Mouse (Mus musculus) lung, adult 2 months (tissue): ENCODE measurements around the gene Pcnx. TPM values are rescaled to one million over a fixed set of nuclear protein-coding genes. Genes with fewer than 3 reads are reported as not detected.
A peak's percentile ranks its signal among the peaks of the same experiment; 100 is the strongest.

Source experiments
- DNase-seq: peaks from one replicate; pipeline ENCODE4 v3.0.0; 2022
- H3K4me1 ChIP-seq: fragments of 200-500 bp; 2 replicates; pipeline ENCODE4 v1.6.1; 2011; ENCODE audit warnings: low read length; ENCODE audit not compliant: control insufficient read depth, insufficient read depth
- H3K4me3 ChIP-seq: fragments of 200-500 bp; replicated peaks from 2 replicates; pipeline ENCODE3; 2011; ENCODE audit warnings: low read depth, mild to moderate bottlenecking, control low read depth, low read length; ENCODE audit errors: extremely low read depth
- CTCF ChIP-seq: fragments of 200-500 bp; IDR thresholded peaks from 2 replicates; pipeline ENCODE4 v1.5.1; 2011; ENCODE audit warnings: mild to moderate bottlenecking, low read length, control low read depth; ENCODE audit not compliant: insufficient read depth
- POLR2A ChIP-seq: fragments of 200-500 bp; IDR thresholded peaks from 2 replicates; pipeline ENCODE4 v1.6.1; 2011; ENCODE audit warnings: low read depth, mild to moderate bottlenecking, control low read depth, low read length, borderline replicate concordance; ENCODE audit errors: extremely low read depth
- WGBS: fragments of 180-500 bp; shearing (Covaris S2); methylation state at CpG from one replicate; pipeline ENCODE4 v1.1.7; 2018; 5-methylcytosine and 5-hydroxymethylcytosine counted together
- polyA plus RNA-seq: library from polyadenylated mRNA; depleted of rRNA; stranded (reverse); fragments of >200 nt; gene quantifications from 2 replicates; pipeline ENCODE4 v1.2.3, GENCODE M21; 2012

Pcnx gene
- polyA plus RNA-seq, 1 experiment = 66.8 TPM

DNA sequence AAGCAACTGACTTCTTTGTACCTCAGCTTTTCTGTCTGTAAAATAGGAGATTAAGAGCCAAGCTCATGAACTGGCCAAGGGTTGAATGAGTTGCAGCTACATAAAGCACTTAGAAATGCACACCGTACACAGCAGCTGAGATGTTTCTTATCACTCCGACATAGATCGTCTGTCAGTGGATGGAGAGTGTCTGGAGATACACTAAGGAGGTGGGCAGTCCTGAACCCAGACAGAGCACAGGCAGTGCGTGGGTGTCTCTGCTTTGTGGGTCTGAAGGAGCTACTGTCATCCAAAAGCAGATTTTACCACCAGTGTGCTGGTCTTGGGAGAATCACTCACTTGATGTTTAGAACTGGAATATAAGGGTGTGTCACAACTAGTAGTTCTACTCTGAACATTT, 26.2 kb downstream of the Pcnx start:
- 32% methylated on average over 4 of the region's 4 CpGs for WGBS
- Histone ChIP-seq H3K4me1 (peaks cover 40% of the 10 kb centered on the region), H3K4me3 (no peak overlapping the region)
- no peak for TF ChIP-seq CTCF
- TF ChIP-seq POLR2A = no peak
- no peak for DNase-seq

DNA sequence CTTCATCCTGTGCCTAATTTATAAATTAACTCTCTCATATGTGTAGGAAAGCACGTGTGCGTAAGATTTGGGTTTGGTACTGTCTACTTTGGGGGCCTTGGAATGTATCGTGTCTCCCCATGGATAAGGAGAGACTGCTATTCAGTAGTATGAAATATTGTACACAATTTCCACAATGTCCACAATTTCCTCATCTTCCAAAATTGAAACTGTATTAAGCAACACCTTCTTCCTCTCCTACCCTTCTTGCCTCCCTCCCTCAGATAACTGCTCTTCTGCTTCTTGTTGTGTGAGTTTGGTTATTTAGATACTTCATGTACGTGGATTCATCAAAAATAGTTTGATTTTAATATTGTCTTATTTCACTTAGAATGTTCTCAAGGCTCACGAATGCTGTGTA, 29.1 kb downstream of the Pcnx start:
- peaks cover 38% of the 10 kb centered on the region for H3K4me1 ChIP-seq
- WGBS = 87% methylated on average over 5 of the region's 5 CpGs
- DNase-seq = no peak
- no peak for TF ChIP-seq CTCF
- TF ChIP-seq POLR2A = no peak
- H3K4me3 ChIP-seq = no peak overlapping the region

DNA sequence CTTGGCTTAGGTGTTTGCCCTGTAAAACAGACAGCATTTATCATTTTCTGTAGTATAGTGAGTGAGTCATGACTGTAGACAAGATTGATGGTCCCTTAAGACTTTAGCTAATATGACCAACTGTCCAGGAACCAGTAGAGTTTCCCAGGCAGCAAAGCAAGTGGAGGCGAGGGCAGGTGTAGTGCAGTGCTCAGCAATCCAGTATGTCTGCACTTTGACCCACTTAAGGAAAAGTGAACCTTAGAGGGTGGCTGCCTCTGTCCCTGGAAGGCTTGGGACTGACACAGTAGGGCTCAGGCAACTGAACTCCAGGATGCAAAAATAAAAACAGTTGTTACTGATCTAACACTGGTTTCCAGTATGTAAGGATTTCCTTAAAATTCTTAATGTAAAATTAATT, 32.1 kb downstream of the Pcnx start:
- H3K4me1 ChIP-seq = peaks cover 17% of the 10 kb centered on the region
- H3K4me3 ChIP-seq = no peak overlapping the region
- DNase-seq = no peak
- 65% methylated on average over 1 of the region's 1 CpGs for WGBS
- TF ChIP-seq POLR2A (no peak), CTCF (no peak)

DNA sequence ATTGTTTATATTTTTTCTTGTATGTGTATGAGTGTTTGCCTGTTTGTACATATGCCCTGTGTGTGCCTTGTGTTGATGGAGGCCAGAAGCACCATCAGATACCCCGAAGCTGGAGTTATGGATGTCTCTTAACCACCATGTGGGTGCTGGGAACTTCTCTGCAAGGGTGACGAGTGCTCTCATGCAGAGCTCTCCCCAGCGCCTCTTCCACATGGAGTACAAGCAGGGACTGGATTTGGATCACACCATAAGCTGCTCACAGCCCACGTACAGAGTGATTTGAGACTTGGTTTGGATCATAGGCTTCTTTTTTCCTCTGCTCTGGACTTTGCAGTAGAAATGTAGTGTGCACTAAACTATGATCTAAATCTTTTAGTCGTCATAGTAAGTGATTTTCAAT, 34.5 kb downstream of the Pcnx start:
- TF ChIP-seq POLR2A (no peak), CTCF (no peak)
- no peak for DNase-seq
- Histone ChIP-seq H3K4me3 (no peak overlapping the region), H3K4me1 (peaks cover 5% of the 10 kb centered on the region; the same call in 1 of the 2 replicates)
- WGBS = 82% methylated on average over 5 of the region's 5 CpGs

DNA sequence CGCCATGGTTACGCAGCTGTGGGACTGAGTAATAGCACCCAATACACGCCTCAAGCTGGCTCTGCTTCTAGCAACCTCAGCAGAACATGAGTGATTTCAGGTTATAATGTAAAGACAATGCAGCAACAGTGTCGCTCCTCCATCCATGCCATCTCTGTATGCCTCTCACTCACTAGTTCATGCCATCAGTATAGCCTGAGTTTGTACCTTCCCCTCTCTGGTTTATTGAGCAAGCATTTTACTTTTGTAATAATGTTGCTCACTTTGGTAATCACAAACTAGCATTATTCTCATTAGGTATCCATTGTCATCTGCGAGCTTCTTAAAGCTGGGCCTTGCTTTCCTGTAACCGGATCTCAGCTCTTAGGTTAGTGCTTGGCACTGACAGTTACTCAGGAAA, 36.2 kb downstream of the Pcnx start:
- Histone ChIP-seq H3K4me1 (peaks cover 5% of the 10 kb centered on the region; the same call in 1 of the 2 replicates), H3K4me3 (no peak overlapping the region)
- TF ChIP-seq CTCF (no peak), POLR2A (no peak)
- no peak for DNase-seq
- WGBS = 87% methylated on average over 6 of the region's 6 CpGs

DNA sequence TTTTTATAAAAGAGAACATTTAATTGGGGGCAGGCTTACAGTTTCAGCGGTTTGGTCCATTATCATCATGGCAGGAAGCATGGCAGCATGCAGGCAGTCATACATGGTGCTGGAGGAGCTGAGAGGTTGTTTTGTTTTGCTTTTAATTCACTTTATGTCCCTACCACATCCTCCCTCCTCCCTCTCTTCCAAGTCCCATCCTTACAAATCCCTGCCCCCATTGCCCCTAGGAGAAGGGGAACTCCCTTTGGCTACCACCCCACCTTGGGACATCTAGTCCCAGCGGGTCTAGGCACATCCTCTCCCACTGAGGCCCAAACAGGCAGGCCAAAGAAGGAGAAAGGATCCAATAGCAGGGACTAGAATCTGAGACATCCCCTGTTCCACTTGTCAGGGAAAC, 44.6 kb downstream of the Pcnx start:
- Histone ChIP-seq H3K4me1 (no peaks in the 10 kb centered on the region), H3K4me3 (no peak overlapping the region)
- TF ChIP-seq POLR2A (no peak), CTCF (no peak)
- 88% methylated on average over 2 of the region's 2 CpGs for WGBS
- no peak for DNase-seq

DNA sequence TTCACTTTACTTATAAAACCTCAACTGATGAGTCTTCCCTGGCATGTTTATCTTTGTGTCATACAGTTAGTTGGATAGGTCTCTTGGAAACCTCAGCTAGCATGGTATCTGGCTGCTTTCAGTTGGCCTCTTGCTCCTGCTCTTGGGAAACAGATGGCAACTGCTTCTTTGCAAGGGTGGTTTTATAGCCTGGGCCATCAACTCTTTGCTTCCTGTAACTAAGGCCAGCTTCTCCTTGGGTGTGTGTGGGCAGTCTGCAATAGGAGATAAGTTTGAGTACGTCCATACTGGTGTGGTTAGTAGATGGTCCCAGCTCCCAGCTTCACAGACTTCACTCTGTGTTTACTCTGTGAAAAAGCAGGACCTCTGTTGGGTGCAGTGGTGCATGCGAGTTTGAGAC, 46.0 kb downstream of the Pcnx start:
- no peak for TF ChIP-seq CTCF
- TF ChIP-seq POLR2A = no peak
- 83% methylated on average over 2 of the region's 2 CpGs for WGBS
- H3K4me3 ChIP-seq = no peak overlapping the region
- peaks cover 6% of the 10 kb centered on the region for H3K4me1 ChIP-seq
- DNase-seq = no peak

DNA sequence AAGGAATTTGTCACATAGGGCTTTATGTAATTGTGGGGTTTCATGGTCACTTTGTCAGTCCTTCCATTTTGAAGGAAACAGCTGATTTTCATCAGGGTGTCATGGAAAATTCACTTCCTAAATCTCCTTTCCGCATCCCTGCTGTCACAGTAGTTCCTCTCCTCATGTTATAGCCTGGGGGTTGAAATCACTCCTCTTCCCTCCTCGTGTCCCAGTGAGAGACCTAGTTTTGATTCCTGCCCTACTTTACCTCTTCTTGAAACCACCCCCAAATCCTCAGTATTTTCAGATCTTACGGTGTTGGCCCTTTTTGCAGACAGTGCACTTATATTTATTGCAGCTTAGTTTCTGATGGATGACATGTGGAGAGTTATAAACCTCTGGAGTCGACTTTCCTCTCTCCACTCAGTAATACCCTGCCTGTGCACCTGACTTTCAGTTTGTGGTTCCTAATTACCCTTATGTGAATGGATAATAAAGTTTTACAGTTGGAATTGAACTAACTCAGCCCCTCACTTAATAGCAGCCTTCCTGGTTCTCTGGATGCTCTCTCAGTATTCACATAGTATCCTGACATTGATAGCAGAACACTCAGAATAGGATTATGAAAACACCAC, 48.0 kb downstream of the Pcnx start:
- no peak for DNase-seq
- TF ChIP-seq POLR2A = no peak
- Histone ChIP-seq H3K4me1 (peaks cover 10% of the 10 kb centered on the region), H3K4me3 (no peak overlapping the region)
- 60% methylated on average over 4 of the region's 4 CpGs for WGBS

DNA sequence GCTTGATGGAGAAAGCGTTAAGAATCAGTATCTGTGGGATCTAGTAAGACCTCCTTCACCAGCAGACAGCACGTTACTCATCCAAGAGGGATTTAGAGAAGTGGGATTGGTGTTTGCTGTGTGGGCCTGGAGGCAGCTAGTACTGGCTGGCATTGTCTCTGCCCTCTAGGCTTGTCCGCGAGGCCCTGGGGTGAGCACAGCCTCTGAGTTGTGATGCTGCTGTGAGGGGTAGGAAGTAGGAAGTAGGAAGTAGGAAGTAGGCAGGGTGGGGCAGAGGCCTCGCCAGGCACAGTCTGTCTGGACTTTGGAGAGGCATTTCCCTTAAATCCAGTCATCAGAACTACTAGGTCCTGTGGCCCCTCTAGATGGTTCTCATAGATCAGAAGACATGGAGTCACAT, 50.6 kb downstream of the Pcnx start:
- peaks cover 10% of the 10 kb centered on the region for H3K4me1 ChIP-seq
- no peak for DNase-seq
- no peak for TF ChIP-seq CTCF
- no peak for TF ChIP-seq POLR2A
- no peak overlapping the region for H3K4me3 ChIP-seq
- WGBS = 47% methylated on average over 5 of the region's 5 CpGs

DNA sequence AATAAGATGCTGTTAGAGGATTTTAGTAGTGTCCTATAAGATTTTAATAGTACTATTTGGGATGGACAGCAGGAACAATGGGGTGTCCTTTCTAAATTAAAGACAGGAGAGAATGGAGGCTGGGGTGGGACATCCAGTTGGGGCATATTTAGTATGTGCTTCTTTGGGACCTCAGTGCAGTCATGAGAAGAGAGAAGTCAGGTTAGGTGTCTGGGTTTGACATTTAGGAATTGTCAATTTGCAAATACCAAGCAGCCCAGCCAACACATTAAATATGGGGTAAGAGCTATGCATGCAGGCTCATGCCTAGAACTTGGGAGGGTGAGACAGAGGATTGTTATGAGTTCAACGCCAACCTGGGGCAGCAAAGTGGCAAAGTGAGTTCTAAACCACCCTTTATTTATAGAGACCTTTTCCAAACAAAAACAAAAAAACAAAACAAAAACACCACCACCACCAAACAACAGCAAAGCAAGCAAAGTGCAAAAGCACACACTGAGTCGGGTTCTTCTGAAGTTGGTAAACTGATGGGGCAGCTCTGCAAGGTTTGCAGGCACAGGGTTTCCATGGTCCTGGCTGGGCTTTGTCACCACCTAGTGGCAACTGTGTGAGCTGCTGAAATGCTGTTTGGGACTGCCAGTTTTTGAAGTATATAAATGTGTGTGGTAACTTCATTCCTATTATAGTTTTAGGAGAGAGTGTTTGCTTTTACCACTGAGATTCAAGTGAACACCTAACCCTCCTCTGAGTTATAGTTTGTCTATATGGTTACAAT, 55.5 kb downstream of the Pcnx start:
- TF ChIP-seq CTCF (peak; percentile 96), POLR2A (no peak)
- DNase-seq = peak; percentile 75
- peaks cover 12% of the 10 kb centered on the region for H3K4me1 ChIP-seq
- H3K4me3 ChIP-seq = no peak overlapping the region
- 47% methylated on average over 2 of the region's 2 CpGs for WGBS

DNA sequence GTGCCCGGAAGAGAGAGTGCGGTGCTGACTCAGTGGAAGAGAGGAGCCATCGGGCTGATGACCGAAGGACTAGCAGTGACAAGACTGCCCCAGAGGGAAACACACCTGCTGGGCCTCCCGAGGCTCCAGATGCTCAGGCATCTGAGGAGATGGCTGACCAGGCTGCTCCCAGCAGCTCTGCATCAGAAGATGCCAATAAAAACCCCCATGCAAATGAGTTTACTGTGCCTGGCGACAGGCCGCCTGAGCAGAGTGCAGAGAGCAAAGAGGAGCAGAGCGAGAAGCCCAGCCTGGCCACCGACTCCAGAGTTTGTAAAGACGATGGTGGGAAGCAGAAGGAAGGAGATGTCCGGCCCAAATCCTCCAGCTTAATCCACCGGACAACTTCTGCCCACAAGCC, 58.5 kb downstream of the Pcnx start:
- TF ChIP-seq CTCF = no peak
- no peak for TF ChIP-seq POLR2A
- H3K4me1 ChIP-seq = peaks cover 3% of the 10 kb centered on the region; the same call in 1 of the 2 replicates
- 91% methylated on average over 12 of the region's 12 CpGs for WGBS
- no peak overlapping the region for H3K4me3 ChIP-seq
- DNase-seq = no peak
